Mouse (Mus musculus) liver, embryonic 15.5 days (tissue): Measurements from ENCODE around the gene R3hdm4. TPM values are rescaled to one million over a fixed set of nuclear protein-coding genes. Genes with fewer than 3 reads are reported as not detected.
"Not testable (repeated sequence)": the region's sequence is repeated elsewhere in the genome, so short reads cannot be mapped to it uniquely, and the experiment has no call there.

ENCODE experiments used
- ATAC-seq: fragments of 200-750 bp; cut with Nextera tagmentation; 2 replicates; pipeline ENCODE4 v1.8.0; 2017; ENCODE audit warnings: moderate number of reproducible peaks, mild to moderate bottlenecking, moderate library complexity; ENCODE audit not compliant: insufficient read depth
- H3K27ac ChIP-seq: fragments of 300-500 bp; sonication (generic); replicated peaks from 2 replicates; pipeline ENCODE4 v1.5.1; 2015; ENCODE audit warnings: mild to moderate bottlenecking, inconsistent platforms
- H3K27me3 ChIP-seq: fragments of 300-500 bp; sonication (generic); 2 replicates; pipeline ENCODE4 v1.6.1; 2015; ENCODE audit warnings: mild to moderate bottlenecking, inconsistent platforms
- H3K36me3 ChIP-seq: fragments of 300-500 bp; sonication (generic); replicated peaks from 2 replicates; pipeline ENCODE4 v1.6.1; 2015; ENCODE audit warnings: moderate library complexity, mild to moderate bottlenecking, inconsistent platforms
- H3K4me1 ChIP-seq: fragments of 300-500 bp; sonication (generic); replicated peaks from 2 replicates; pipeline ENCODE4 v1.6.1; 2015; ENCODE audit warnings: inconsistent platforms
- H3K4me2 ChIP-seq: fragments of 300-500 bp; sonication (generic); 2 replicates; pipeline ENCODE4 v1.6.1; 2015; ENCODE audit warnings: moderate library complexity, mild to moderate bottlenecking, inconsistent platforms
- H3K4me3 ChIP-seq: fragments of 300-500 bp; sonication (generic); replicated peaks from 2 replicates; pipeline ENCODE4 v1.5.1; 2015; ENCODE audit warnings: mild to moderate bottlenecking, inconsistent platforms
- H3K9ac ChIP-seq: fragments of 300-500 bp; sonication (generic); 2 replicates; pipeline ENCODE4 v1.6.1; 2015; ENCODE audit warnings: moderate library complexity, mild to moderate bottlenecking, inconsistent platforms
- H3K9me3 ChIP-seq: fragments of 300-500 bp; sonication (generic); replicated peaks from 2 replicates; pipeline ENCODE4 v1.6.1; 2016; ENCODE audit warnings: inconsistent platforms
- WGBS: fragments of 180-500 bp; shearing (Covaris S2); methylation state at CpG from one replicate; pipeline ENCODE4 v1.1.7; 2015; ENCODE audit warnings: mixed read lengths; ENCODE audit not compliant: insufficient replicate concordance; 5-methylcytosine and 5-hydroxymethylcytosine counted together
- polyA plus RNA-seq: library from polyadenylated mRNA; unstranded; fragments of >200 nt; fragmentation: Nextera tagmentation; extraction: Ambion mirVana; gene quantifications from 2 replicates; pipeline ENCODE4 v1.2.1, GENCODE M21; 2015

Gene R3hdm4
- polyA plus RNA-seq, 1 experiment from 2014 or later = 52.4 TPM

DNA sequence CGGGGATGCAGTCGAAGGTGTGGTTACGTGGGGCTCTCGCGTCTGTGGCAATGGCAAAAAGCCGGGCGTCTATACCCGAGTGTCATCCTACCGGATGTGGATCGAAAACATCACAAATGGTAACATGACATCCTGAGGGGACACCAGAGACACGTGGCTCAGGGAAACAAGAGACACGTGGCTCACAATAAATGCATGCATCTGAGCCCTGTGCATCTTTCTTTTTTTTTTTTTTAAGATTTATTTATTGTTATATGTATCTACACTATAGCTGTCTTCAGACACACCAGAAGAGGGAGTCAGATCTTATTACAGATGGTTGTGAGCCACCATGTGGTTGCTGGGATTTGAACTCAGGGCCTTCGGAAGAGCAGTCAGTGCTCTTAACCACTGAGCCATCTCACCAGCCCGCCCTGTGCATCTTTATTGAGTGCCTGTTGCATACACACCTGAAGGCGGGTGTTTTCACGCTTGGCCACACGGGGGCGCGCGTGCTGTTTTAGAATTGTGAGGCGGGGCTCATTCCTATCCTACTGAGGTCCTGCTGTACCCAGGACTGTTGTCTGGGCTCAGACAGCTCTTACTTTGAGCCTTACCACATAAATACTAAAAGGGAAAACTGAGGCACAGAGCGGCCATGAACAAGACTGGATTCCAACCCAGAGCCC is 28.4 kb downstream of the R3hdm4 start:
- peaks cover 11% of the 10 kb centered on the region; the same call in 1 of the 2 replicates for H3K4me1 ChIP-seq
- not testable (repeated sequence) for H3K9me3 ChIP-seq, H3K9ac ChIP-seq, H3K4me3 ChIP-seq, H3K27ac ChIP-seq, H3K27me3 ChIP-seq, H3K4me2 ChIP-seq, ATAC-seq
- WGBS = 38% methylated on average over 22 of the region's 22 CpGs
- peaks cover 18% of the 10 kb centered on the region for H3K36me3 ChIP-seq

DNA sequence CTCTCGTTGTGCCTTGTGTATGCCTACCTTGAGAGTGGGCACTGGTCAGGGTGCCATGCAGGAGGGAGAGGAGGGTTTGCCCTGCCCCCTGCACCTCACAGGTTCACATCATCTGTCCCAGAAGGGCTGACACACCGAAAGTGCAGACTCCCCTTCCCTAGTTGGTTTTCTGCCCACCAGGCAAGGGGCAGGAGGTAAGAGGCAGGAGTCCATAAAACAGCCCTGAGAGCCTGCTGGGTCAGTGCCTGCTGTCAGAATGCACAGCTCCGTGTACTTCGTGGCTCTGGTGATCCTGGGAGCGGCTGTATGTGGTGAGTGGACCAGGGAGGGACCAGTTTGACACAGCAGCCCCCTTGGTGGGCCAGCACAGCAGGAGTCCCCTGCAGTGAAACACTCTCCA is 30.3 kb downstream of the R3hdm4 start, which contains the start of gene Cfd:
Gene Cfd, plus strand, starts transcription at position 184 of the 400 bp plus-strand sequence.
- Histone ChIP-seq H3K27me3 (no peaks in the 10 kb centered on the region), H3K9me3 (no peaks in the 10 kb centered on the region), H3K4me1 (no peaks in the 10 kb centered on the region), H3K4me3 (no peak within 1 kb of the TSS), H3K4me2 (no peak within 1 kb of the TSS), H3K36me3 (peaks cover 6% of the 10 kb centered on the region; the same call in 1 of the 2 replicates), H3K9ac (no peak within 1 kb of the TSS), H3K27ac (no peak within 1 kb of the TSS)
- 44% methylated on average over 5 of the region's 5 CpGs for WGBS
- no peak for ATAC-seq

DNA sequence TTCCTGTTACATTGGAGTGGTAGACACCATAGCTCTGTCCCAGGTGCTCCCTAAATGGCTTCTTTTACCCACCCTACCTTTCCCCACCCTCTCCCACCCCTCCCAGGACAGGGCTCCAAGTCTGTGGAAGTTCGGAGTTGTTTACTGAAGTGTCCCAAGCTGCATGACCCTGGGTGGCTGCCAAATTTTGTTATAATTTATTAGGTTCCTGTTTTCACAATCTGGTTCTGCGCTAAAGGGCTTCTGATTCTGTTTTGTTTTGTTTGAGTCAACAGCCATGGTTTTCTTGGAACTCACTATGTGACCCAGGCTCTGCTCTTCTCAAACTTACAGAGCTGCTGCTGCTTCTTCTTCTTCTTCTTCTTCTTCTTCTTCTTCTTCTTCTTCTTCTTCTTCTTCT is 31.6 kb downstream of the R3hdm4 start:
- Histone ChIP-seq H3K27ac (no peak overlapping the region), H3K36me3 (no peaks in the 10 kb centered on the region), H3K9ac (no peak overlapping the region), H3K4me1 (peaks cover 2% of the 10 kb centered on the region; the same call in 1 of the 2 replicates), H3K27me3 (no peaks in the 10 kb centered on the region), H3K9me3 (no peaks in the 10 kb centered on the region), H3K4me3 (no peak overlapping the region), H3K4me2 (no peak overlapping the region)
- 22% methylated on average over 2 of the region's 2 CpGs for WGBS
- ATAC-seq = no peak

DNA sequence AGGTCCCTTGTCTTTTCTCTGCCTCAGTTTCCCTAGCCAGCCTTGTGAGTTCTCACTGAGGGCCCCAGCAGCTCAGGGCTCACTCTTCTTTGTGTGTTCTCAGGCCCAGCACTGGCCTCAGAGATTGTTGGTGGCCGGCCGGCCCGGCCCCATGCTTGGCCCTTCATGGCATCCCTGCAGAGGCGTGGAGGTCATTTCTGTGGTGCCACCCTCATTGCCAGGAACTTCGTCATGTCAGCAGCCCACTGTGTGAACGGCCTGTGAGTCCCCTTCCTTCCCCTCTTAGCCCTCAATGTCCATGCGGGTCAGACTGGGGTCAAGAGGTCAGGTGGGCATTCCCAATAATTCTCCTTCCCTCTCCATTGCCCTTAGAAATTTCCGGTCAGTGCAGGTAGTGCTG is 34.4 kb downstream of the R3hdm4 start:
- Histone ChIP-seq H3K9me3 (no peaks in the 10 kb centered on the region), H3K4me3 (no peak overlapping the region), H3K36me3 (no peaks in the 10 kb centered on the region), H3K27me3 (peaks cover 16% of the 10 kb centered on the region), H3K4me2 (0 out of 2 replicates have a peak overlapping the region, but pooled peaks have one; percentile 5), H3K4me1 (peaks cover 26% of the 10 kb centered on the region), H3K27ac (0 out of 2 replicates have a peak overlapping the region, but pooled peaks have one; percentile 14), H3K9ac (no peak overlapping the region)
- WGBS = 66% methylated on average over 8 of the region's 8 CpGs
- ATAC-seq = no peak

DNA sequence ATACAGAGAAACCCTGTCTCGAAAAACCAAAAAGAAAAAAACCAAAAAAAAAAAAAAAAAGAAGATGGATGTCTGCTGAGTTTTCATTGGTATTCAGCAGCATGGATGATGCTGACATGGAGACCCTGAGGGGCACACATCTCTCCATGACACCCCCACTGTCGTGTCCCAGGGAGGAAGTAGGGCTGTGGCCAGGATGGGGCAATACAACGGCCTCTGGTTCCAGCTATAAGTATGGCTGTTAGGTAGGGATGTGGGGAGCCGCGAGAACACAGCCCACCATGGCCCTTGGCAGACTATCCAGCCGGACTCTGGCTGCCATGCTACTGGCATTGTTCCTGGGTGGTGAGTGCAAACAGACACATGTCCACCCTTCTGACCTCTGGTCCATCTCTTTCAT is 35.0 kb downstream of the R3hdm4 start, which contains the start of gene Elane:
Gene Elane, plus strand, starts transcription at position 194 of the 400 bp plus-strand sequence.
- Histone ChIP-seq H3K27me3 (peaks cover 16% of the 10 kb centered on the region), H3K4me3 (no peak within 1 kb of the TSS), H3K4me2 (0 out of 2 replicates have a peak within 1 kb of the TSS, but pooled peaks have one; percentile 5), H3K9ac (no peak within 1 kb of the TSS), H3K36me3 (no peaks in the 10 kb centered on the region), H3K27ac (peak within 1 kb of the TSS; percentile 14; the same call in 1 of the 2 replicates), H3K9me3 (no peaks in the 10 kb centered on the region), H3K4me1 (peaks cover 32% of the 10 kb centered on the region)
- 54% methylated on average over 6 of the region's 6 CpGs for WGBS
- no peak for ATAC-seq

DNA sequence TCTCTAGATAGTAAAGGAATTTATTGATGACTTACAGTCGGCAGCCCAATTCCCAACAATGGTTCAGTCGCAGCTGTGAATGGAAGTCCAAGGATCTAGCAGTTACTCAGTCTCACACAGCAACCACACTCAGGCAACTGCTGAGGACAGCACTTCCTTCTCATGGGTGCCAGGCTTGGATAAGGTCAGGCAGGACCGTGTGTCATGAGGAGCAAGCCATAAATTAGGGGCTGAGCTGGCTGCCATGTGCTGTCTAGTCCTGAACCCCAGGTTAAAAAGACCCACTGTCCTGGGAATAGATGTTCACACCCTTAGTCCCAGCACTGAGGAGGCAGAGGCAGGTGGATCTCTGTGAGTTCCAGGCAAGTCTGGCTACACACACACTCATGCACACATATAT is 36.1 kb downstream of the R3hdm4 start:
- H3K27ac ChIP-seq = 0 out of 2 replicates have a peak overlapping the region, but pooled peaks have one; percentile 1
- 31% methylated on average over 3 of the region's 3 CpGs for WGBS

DNA sequence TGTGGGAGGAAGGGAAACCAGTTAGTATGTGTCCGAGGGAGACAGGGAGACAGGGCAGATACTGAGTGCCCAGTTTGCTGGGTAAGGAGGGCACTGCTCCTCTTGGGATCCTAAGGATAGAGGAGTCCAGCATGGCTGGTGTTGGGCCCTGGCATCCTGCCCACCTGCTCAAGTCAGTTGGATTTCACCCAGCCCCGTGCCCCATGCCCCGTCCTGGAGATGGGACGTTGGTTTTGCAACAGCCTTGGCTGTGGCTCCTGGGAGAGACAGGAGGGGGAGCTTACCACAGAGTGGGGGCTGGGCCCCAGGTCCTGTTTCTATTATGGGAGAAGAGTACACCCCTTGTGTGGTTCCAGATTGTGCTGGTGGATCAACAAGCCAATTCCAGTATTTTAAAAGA is 36.6 kb downstream of the R3hdm4 start:
- Histone ChIP-seq H3K9me3 (no peaks in the 10 kb centered on the region), H3K36me3 (no peaks in the 10 kb centered on the region), H3K4me2 (no peak overlapping the region; the same call in 1 of the 2 replicates), H3K9ac (no peak overlapping the region), H3K27me3 (peaks cover 27% of the 10 kb centered on the region), H3K27ac (peak overlapping the region; percentile 9; the same call in 1 of the 2 replicates), H3K4me3 (no peak overlapping the region), H3K4me1 (peaks cover 48% of the 10 kb centered on the region)
- no peak for ATAC-seq
- WGBS = 34% methylated on average over 4 of the region's 4 CpGs

More for the DNA sequence above, 36.1 kb downstream of the R3hdm4 start:
- not testable (repeated sequence) for H3K9ac ChIP-seq, H3K4me2 ChIP-seq, H3K9me3 ChIP-seq, H3K36me3 ChIP-seq, H3K4me3 ChIP-seq, ATAC-seq
- Histone ChIP-seq H3K4me1 (peaks cover 43% of the 10 kb centered on the region), H3K27me3 (peaks cover 25% of the 10 kb centered on the region)

- Histone ChIP-seq H3K36me3 (no peaks in the 10 kb centered on the region), H3K4me1 (peaks cover 50% of the 10 kb centered on the region), H3K27me3 (peaks cover 32% of the 10 kb centered on the region), H3K4me2 (0 out of 2 replicates have a peak overlapping the region, but pooled peaks have one; percentile 3), H3K9ac (no peak overlapping the region), H3K4me3 (no peak overlapping the region), H3K9me3 (no peaks in the 10 kb centered on the region), H3K27ac (no peak overlapping the region)
- WGBS = 14% methylated on average over 22 of the region's 22 CpGs
- ATAC-seq = no peak
These were observed 37.5 kb downstream of the R3hdm4 start for GRCm38 (mm10) chr10:79883297-79884084.

- peaks cover 40% of the 10 kb centered on the region for H3K27me3 ChIP-seq
- H3K4me3 ChIP-seq = peak overlapping the region; percentile 39
- no peaks in the 10 kb centered on the region for H3K9me3 ChIP-seq
- WGBS = 2% methylated on average over 22 of the region's 22 CpGs
- peak overlapping the region; percentile 59 for H3K4me2 ChIP-seq
- no peak overlapping the region for H3K9ac ChIP-seq
- no peaks in the 10 kb centered on the region for H3K36me3 ChIP-seq
- H3K27ac ChIP-seq = no peak overlapping the region
- H3K4me1 ChIP-seq = peaks cover 61% of the 10 kb centered on the region
- ATAC-seq = 0 out of 2 replicates have a peak, but pooled peaks have one; percentile 23
These were observed 39.0 kb downstream of the R3hdm4 start for GRCm38 (mm10) chr10:79881981-79882380.

GRCm38 (mm10) chr10:79880721-79881120 is 40.3 kb downstream of the R3hdm4 start:
- 5% methylated on average over 9 of the region's 9 CpGs for WGBS
- peak; percentile 27; the same call in 1 of the 2 replicates for ATAC-seq
- H3K4me2 ChIP-seq = peak overlapping the region; percentile 59
- no peaks in the 10 kb centered on the region for H3K36me3 ChIP-seq
- H3K27ac ChIP-seq = peak overlapping the region; percentile 55; the same call in 1 of the 2 replicates
- H3K9me3 ChIP-seq = no peaks in the 10 kb centered on the region
- peak overlapping the region; percentile 39 for H3K4me3 ChIP-seq
- H3K4me1 ChIP-seq = peaks cover 68% of the 10 kb centered on the region
- H3K9ac ChIP-seq = 0 out of 2 replicates have a peak overlapping the region, but pooled peaks have one; percentile 2
- H3K27me3 ChIP-seq = peaks cover 40% of the 10 kb centered on the region

GRCm38 (mm10) chr10:79879527-79879926 is 41.5 kb downstream of the R3hdm4 start:
- peak overlapping the region; percentile 55 for H3K27ac ChIP-seq
- peaks cover 51% of the 10 kb centered on the region for H3K27me3 ChIP-seq
- no peaks in the 10 kb centered on the region for H3K36me3 ChIP-seq
- WGBS = 17% methylated on average over 3 of the region's 3 CpGs
- H3K4me3 ChIP-seq = 0 out of 2 replicates have a peak overlapping the region, but pooled peaks have one; percentile 10
- peak overlapping the region; percentile 59 for H3K4me2 ChIP-seq
- H3K9ac ChIP-seq = no peak overlapping the region
- no peaks in the 10 kb centered on the region for H3K9me3 ChIP-seq
- H3K4me1 ChIP-seq = peaks cover 71% of the 10 kb centered on the region
- no peak for ATAC-seq
